Mouse (Mus musculus) heart, adult 2 months (tissue): ENCODE measurements around the gene Slc10a7.

Source experiments
- CTCF ChIP-seq: fragments of 200-600 bp; IDR thresholded peaks from 2 replicates; pipeline ENCODE4 v1.8.1; 2022; ENCODE audit warnings: antibody characterized with exemption, mild to moderate bottlenecking, moderate library complexity
- EP300 ChIP-seq: fragments of 200-500 bp; IDR thresholded peaks from 2 replicates; pipeline ENCODE4 v1.6.1; 2011; ENCODE audit warnings: low read depth, low read length, control low read depth; ENCODE audit not compliant: insufficient read depth

- TF ChIP-seq CTCF, result no peak
- TF ChIP-seq EP300, result no peak
Measured at GRCm38 (mm10) chr8:78515132-78515531, 6.0 kb downstream of the Slc10a7 start.
